Mouse (Mus musculus) stomach, embryonic 14.5 days (tissue): ENCODE measurements at regions not wholly inside any gene's neighbourhood (a gene's known extent, or its start where the extent isn't known, plus 50 kb on each side); places are given as distances from the start of the nearest gene placed in this dataset.

Experiments
- ATAC-seq: fragments of 200-750 bp; cut with Nextera tagmentation; 2 replicates; pipeline ENCODE4 v1.8.0; 2017; ENCODE audit warnings: low read depth, moderate TSS enrichment; ENCODE audit not compliant: insufficient number of reproducible peaks, insufficient read depth, low FRiP score
- H3K27ac ChIP-seq: fragments of 300-500 bp; sonication (generic); 2 replicates; pipeline ENCODE4 v1.5.1; 2014; ENCODE audit warnings: mild to moderate bottlenecking, low read length, moderate library complexity, mixed read lengths
- H3K27me3 ChIP-seq: fragments of 300-500 bp; sonication (generic); 2 replicates; pipeline ENCODE4 v1.6.1; 2014; ENCODE audit warnings: low read length, control low read depth, mixed read lengths; ENCODE audit not compliant: control insufficient read depth, insufficient read depth
- H3K36me3 ChIP-seq: fragments of 300-500 bp; sonication (generic); 2 replicates; pipeline ENCODE4 v1.6.1; 2014; ENCODE audit warnings: mild to moderate bottlenecking, control low read depth, low read length, moderate library complexity, mixed read lengths; ENCODE audit not compliant: control insufficient read depth, insufficient read depth
- H3K4me1 ChIP-seq: fragments of 300-500 bp; sonication (generic); 2 replicates; pipeline ENCODE4 v1.6.1; 2014; ENCODE audit warnings: low read length, control low read depth, mixed read lengths; ENCODE audit not compliant: control insufficient read depth, insufficient read depth
- H3K4me2 ChIP-seq: fragments of 300-500 bp; sonication (generic); replicated peaks from 2 replicates; pipeline ENCODE4 v1.6.1; 2014; ENCODE audit warnings: low read depth, low read length, control low read depth
- H3K4me3 ChIP-seq: fragments of 300-500 bp; sonication (generic); 2 replicates; pipeline ENCODE4 v1.5.1; 2014; ENCODE audit warnings: low read depth, low read length, control low read depth
- H3K9ac ChIP-seq: fragments of 300-500 bp; sonication (generic); replicated peaks from 2 replicates; pipeline ENCODE4 v1.6.1; 2014; ENCODE audit warnings: low read depth, mild to moderate bottlenecking, control low read depth, low read length, moderate library complexity, mixed read lengths
- H3K9me3 ChIP-seq: fragments of 300-500 bp; sonication (generic); 2 replicates; pipeline ENCODE4 v1.6.1; 2016; ENCODE audit warnings: low read depth, low read length, control low read depth; ENCODE audit not compliant: control insufficient read depth
- WGBS: fragments of 180-500 bp; shearing (Covaris S2); extraction: QIAGEN DNeasy Blood & Tissue Kit; methylation state at CpG from one replicate; pipeline ENCODE4 v1.1.7; 2014; 5-methylcytosine and 5-hydroxymethylcytosine counted together

DNA sequence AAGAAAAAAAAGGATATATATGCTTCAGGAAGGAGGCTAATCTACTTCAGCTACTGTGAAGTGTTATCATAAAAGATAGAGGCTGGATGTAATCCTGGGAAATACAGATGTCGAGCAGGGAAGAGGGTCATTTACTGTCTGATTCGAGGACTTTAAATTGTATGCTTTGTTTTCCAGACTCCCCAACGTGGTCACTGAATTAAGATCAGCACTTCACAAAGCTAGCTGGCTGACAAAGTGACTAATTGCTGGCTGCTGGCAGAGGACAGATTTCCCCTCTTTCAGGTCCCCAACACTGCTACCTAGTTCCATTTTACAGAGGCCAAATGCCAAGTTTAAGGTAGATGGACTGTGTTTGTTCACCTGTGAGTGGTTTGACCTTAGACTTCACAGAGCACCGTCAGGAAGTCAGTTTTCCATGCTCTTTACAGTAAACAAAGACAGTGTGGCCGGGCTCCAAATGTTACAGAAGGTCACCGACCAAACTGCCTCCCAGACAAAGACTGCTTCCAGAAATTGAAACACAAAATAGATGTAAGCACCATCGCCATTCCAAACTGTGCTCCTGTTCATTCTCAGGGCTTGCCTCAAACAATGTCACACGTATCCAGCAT is 167.2 kb downstream of the Gm11361 start:
- 16% methylated on average over 8 of the region's 8 CpGs for WGBS
- H3K27ac ChIP-seq, result no peak overlapping the region
- H3K9ac ChIP-seq, result no peak overlapping the region
- peaks cover 8% of the 10 kb centered on the region; the same call in 1 of the 2 replicates for H3K4me1 ChIP-seq
- H3K4me2 ChIP-seq, result no peak overlapping the region
- no peaks in the 10 kb centered on the region for H3K27me3 ChIP-seq
- no peak overlapping the region for H3K4me3 ChIP-seq
- H3K36me3 ChIP-seq, result no peaks in the 10 kb centered on the region
- ATAC-seq, result no peak
- no peaks in the 10 kb centered on the region for H3K9me3 ChIP-seq

DNA sequence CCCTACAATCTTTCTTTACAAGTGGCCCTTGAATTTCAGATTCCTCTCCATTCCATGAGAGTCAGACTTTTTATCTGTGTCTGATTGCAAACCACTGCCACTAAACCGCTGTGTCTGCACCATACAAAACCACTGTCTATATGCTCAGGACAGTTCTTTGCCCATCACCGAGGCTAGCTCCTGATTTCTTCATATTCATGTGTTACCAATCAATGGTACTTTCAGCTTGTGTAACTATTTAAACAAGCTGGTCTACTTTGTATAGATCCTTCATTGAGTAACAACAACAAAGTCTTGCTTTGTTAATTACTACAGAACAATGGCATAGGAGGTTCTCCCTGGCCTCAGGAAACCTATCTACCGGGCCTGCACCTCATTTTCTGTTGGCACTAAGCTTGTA is 164.0 kb downstream of the Gm11361 start:
- ATAC-seq, result no peak
- no peaks in the 10 kb centered on the region for H3K27me3 ChIP-seq
- no peaks in the 10 kb centered on the region for H3K9me3 ChIP-seq
- peaks cover 32% of the 10 kb centered on the region for H3K4me1 ChIP-seq
- no peak overlapping the region for H3K4me3 ChIP-seq
- H3K9ac ChIP-seq, result no peak overlapping the region
- no peak overlapping the region for H3K27ac ChIP-seq
- no peaks in the 10 kb centered on the region for H3K36me3 ChIP-seq
- 82% methylated on average over 3 of the region's 3 CpGs for WGBS
- H3K4me2 ChIP-seq, result no peak overlapping the region

DNA sequence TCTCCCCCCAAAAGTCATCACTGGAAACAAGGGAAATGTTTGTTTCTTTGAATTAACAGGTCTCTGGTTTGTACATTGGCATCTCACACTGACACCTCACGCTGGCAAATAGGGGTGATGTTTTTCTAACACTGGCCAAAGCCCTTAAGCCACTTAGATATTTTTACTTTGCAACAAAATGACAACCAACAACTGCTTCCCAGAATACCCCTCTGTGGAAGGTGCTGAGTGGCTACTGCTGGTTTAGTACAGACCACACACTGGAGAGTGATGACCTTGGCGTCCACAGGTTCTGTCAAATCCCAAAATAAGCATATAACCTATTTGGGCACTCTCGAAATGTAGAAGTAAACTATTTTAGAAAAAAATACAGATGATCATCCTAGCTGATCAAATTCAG is 163.3 kb downstream of the Gm11361 start:
- no peak for ATAC-seq
- no peak overlapping the region for H3K4me3 ChIP-seq
- no peak overlapping the region for H3K27ac ChIP-seq
- no peaks in the 10 kb centered on the region for H3K36me3 ChIP-seq
- H3K27me3 ChIP-seq, result no peaks in the 10 kb centered on the region
- H3K4me1 ChIP-seq, result peaks cover 38% of the 10 kb centered on the region
- 81% methylated on average over 3 of the region's 3 CpGs for WGBS
- no peak overlapping the region for H3K4me2 ChIP-seq
- no peaks in the 10 kb centered on the region for H3K9me3 ChIP-seq
- H3K9ac ChIP-seq, result no peak overlapping the region

DNA sequence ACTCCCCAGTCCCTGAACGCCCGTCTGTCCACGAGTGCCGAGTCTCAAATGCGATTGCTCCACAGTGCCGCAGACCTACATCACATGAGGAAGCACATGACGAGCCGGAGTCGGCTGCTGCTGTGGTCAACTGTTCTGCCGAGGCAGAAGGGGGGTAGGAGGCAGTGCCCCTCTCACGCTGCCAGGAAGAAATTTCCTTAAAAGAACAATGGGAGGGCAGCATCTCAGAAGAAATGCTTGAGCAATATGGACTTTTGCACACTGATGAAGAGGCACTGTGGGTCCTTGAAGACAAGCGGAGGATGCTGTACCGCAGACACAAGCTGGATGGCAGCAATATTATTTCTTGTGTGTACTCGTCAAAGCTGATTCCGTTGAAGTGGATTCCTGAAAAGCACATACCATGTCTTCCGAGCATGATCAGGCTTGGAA is 162.6 kb downstream of the Gm11361 start:
- Histone ChIP-seq H3K9ac (no peak overlapping the region), H3K4me3 (no peak overlapping the region), H3K27ac (no peak overlapping the region), H3K27me3 (no peaks in the 10 kb centered on the region), H3K4me1 (peaks cover 39% of the 10 kb centered on the region), H3K36me3 (no peaks in the 10 kb centered on the region), H3K4me2 (no peak overlapping the region), H3K9me3 (no peaks in the 10 kb centered on the region)
- WGBS, result 62% methylated on average over 16 of the region's 16 CpGs
- no peak for ATAC-seq

DNA sequence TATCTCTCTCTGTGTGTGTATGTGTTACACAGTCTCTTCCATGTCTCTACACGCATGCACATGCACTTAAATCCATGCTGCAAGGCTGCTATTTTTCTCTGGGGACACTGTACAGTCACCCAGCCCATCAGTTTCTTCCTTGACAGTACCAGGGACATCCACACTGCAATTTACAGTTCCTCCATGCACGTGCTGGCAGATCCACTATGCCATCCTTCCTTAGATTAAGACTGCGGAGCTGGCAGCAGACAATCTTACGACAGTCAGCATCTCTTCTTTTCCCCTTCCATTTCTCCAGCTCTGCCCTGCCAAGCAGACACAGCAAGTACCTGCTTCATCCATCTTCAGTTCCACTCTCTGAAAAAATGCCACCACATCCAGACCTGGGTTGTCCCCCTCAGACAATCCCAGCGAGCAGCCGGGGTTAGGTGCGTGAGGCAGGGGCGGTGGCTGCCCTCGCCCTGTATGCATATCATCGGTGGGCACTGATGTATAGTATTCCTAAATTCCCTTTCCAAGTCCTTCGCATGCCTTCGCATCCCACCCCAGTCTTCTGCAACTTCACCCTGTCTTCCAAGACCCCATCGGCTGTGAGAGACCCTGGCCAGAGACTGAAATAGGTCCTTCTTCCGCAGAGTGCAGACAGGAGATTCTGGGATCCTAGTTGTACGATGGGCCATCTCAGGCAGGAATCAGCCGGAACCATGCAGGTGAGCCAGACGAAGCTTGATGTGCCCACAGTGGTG is 161.8 kb downstream of the Gm11361 start:
- 85% methylated on average over 17 of the region's 17 CpGs for WGBS
- H3K4me3 ChIP-seq, result no peak overlapping the region
- no peaks in the 10 kb centered on the region for H3K27me3 ChIP-seq
- H3K36me3 ChIP-seq, result no peaks in the 10 kb centered on the region
- H3K9me3 ChIP-seq, result no peaks in the 10 kb centered on the region
- H3K4me2 ChIP-seq, result peak overlapping the region; percentile 28
- H3K4me1 ChIP-seq, result peaks cover 33% of the 10 kb centered on the region
- no peak overlapping the region for H3K9ac ChIP-seq
- peak overlapping the region; percentile 92 for H3K27ac ChIP-seq
- ATAC-seq, result no peak

DNA sequence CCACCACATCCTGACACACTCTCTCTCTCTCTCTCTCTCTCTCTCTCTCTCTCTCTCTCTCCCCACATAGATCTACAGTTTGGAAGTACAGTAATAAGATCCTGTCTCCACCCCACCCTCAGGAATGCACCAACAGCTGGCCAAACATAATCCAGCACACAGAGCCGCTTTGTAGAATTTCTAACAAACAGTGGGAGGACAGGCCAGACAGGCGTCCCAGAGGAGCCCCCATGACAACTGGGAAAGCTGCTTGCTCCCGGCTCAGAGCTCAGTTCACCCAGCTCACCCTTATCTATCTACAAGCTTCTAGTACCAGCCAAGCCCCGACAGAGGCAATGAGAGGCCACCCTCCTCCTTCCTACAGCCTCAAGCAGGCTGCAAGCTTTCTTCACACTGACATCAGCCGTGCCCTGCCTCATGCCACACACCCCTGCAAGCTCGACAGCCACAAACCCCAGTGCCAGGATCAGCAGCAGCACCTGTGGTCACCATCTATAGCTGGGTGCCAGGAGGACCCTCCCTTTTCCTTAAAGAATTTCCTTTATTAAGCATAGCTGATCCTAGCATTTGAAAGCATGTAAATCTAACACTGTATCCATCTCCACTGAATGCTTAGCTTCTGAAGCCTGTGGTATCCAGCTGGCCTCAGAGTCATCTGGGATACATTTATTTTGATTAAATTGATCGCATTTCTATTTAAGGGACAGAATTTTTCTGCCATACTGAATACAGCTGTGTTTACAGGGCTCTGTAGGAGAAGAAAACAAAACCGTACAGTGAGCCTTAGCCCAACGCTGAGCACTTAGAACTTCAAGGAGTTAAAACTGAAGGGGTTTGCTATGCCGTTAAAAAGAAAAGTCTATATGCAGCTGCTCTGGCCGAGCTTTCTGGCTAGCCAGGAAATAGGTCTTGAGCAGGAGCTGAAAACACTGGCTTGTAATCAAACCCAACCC is 160.9 kb downstream of the Gm11361 start:
- Histone ChIP-seq H3K9ac (no peak overlapping the region), H3K4me3 (peak overlapping the region; percentile 7; the same call in 1 of the 2 replicates), H3K4me2 (peak overlapping the region; percentile 40), H3K36me3 (no peaks in the 10 kb centered on the region), H3K27me3 (no peaks in the 10 kb centered on the region), H3K9me3 (no peaks in the 10 kb centered on the region), H3K27ac (peak overlapping the region; percentile 92), H3K4me1 (peaks cover 33% of the 10 kb centered on the region)
- peak; percentile 89 for ATAC-seq
- WGBS, result 5% methylated on average over 11 of the region's 11 CpGs

DNA sequence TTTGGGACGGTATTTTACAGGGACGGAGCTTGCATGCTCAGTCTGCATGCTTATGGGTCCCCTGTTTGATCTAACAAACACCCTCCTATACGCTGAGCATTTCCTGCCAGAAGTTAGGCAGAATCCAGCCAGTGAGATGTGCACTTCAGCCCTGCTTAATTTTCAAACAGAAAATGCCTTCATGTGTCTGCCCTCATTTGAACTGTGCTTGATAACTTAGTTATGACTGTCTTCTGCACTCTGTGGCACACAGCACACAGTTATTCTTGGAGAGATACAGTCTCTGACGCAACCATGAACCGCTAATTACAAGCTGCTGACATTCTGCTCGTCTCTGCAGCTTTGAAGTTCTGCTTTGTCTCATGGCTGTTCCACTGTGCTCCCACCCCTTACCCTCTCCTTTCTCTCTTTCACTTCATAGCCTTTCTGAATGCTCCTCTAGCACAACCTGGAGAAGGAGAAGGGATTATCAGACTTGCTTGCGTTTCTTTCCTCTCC is 160.2 kb downstream of the Gm11361 start:
- H3K36me3 ChIP-seq, result no peaks in the 10 kb centered on the region
- H3K27me3 ChIP-seq, result no peaks in the 10 kb centered on the region
- peaks cover 33% of the 10 kb centered on the region for H3K4me1 ChIP-seq
- H3K4me3 ChIP-seq, result peak overlapping the region; percentile 7; the same call in 1 of the 2 replicates
- H3K9me3 ChIP-seq, result no peaks in the 10 kb centered on the region
- peak overlapping the region; percentile 40 for H3K4me2 ChIP-seq
- peak; percentile 60 for ATAC-seq
- WGBS, result 6% methylated on average over 7 of the region's 7 CpGs
- H3K27ac ChIP-seq, result peak overlapping the region; percentile 92
- no peak overlapping the region for H3K9ac ChIP-seq

DNA sequence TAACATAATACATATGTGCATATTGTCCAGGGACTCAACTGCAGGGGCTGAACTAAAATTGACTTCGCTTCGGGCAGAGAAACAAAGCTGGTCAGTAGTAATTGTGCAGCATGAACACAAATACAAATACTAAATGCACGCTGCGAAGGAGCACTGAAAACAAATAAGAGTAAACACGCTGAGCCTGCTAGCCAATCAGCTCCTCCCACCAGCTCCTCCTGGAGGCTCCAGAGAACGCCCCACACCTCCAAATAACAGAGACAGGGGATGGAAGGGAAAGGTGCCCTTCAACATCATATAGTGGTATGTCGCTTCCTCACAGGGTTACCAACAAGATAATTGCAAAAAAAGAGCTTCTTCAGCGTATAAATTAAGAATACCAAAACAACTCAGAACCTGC is 159.6 kb downstream of the Gm11361 start:
- Histone ChIP-seq H3K9me3 (no peaks in the 10 kb centered on the region), H3K27me3 (no peaks in the 10 kb centered on the region), H3K4me3 (no peak overlapping the region), H3K36me3 (no peaks in the 10 kb centered on the region), H3K9ac (no peak overlapping the region), H3K4me1 (peaks cover 33% of the 10 kb centered on the region), H3K4me2 (peak overlapping the region; percentile 40), H3K27ac (peak overlapping the region; percentile 92)
- 33% methylated on average over 8 of the region's 8 CpGs for WGBS
- no peak for ATAC-seq
